Mouse (Mus musculus) forebrain, embryonic 12.5 days (tissue): ENCODE measurements at regions not wholly inside any gene's neighbourhood (a gene's known extent, or its start where the extent isn't known, plus 50 kb on each side); places are given as distances from the start of the nearest gene placed in this dataset. TPM values are rescaled to one million over a fixed set of nuclear protein-coding genes. Genes with fewer than 3 reads are reported as not detected.

ENCODE experiments used
- ATAC-seq: fragments of 200-750 bp; cut with Nextera tagmentation; 2 replicates; pipeline ENCODE4 v1.8.0; 2017; ENCODE audit warnings: moderate TSS enrichment; ENCODE audit not compliant: low FRiP score
- H3K27ac ChIP-seq: fragments of 300-500 bp; sonication (generic); 2 replicates; pipeline ENCODE4 v1.5.1; 2016; ENCODE audit warnings: mild to moderate bottlenecking
- H3K27me3 ChIP-seq: fragments of 300-500 bp; sonication (generic); 2 replicates; pipeline ENCODE4 v1.6.1; 2016; ENCODE audit warnings: mild to moderate bottlenecking
- H3K36me3 ChIP-seq: fragments of 300-500 bp; sonication (generic); replicated peaks from 2 replicates; pipeline ENCODE4 v1.6.1; 2016; ENCODE audit warnings: mild to moderate bottlenecking
- H3K4me1 ChIP-seq: fragments of 300-500 bp; sonication (generic); 2 replicates; pipeline ENCODE4 v1.6.1; 2016
- H3K4me2 ChIP-seq: fragments of 300-500 bp; sonication (generic); 2 replicates; pipeline ENCODE4 v1.6.1; 2016; ENCODE audit warnings: mild to moderate bottlenecking, moderate library complexity
- H3K4me3 ChIP-seq: fragments of 300-500 bp; sonication (generic); replicated peaks from 2 replicates; pipeline ENCODE4 v1.5.1; 2016; ENCODE audit warnings: mild to moderate bottlenecking
- H3K9ac ChIP-seq: fragments of 300-500 bp; sonication (generic); 2 replicates; pipeline ENCODE4 v1.6.1; 2016; ENCODE audit warnings: mild to moderate bottlenecking
- H3K9me3 ChIP-seq: fragments of 300-500 bp; sonication (generic); 2 replicates; pipeline ENCODE4 v1.6.1; 2016
- WGBS: fragments of 180-500 bp; shearing (Covaris S2); methylation state at CpG from one replicate; pipeline ENCODE4 v1.1.7; 2016; 5-methylcytosine and 5-hydroxymethylcytosine counted together
- microRNA-seq: library from miRNA; unstranded; fragments of <30 nt; microRNA quantifications from one replicate; pipeline ENCODE4, GENCODE M21; 2017

DNA sequence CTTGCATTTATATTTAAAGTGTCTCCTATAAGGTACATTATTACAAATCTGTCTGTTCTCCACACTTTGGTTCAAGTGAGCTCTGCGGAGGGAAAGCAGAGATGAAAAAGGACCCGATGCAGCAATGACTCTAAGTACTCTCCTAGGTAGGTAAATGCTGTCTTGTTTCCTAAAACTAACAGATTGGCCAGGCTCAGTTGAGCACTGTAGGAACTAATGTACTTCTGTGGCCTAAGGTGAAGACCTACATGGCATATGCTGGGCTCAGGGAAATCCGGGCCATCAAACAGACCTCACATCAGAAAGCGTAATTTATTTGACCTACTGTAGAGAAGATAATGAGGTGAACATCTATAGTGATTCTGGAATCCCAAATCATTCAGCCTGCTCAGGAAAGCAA, 205.2 kb downstream of the S1pr1 start:
- Histone ChIP-seq H3K27me3 (no peaks in the 10 kb centered on the region), H3K4me3 (no peak overlapping the region), H3K36me3 (no peaks in the 10 kb centered on the region), H3K4me2 (no peak overlapping the region), H3K27ac (no peak overlapping the region), H3K9me3 (no peaks in the 10 kb centered on the region), H3K4me1 (no peaks in the 10 kb centered on the region), H3K9ac (no peak overlapping the region)
- 94% methylated on average over 4 of the region's 4 CpGs for WGBS
- no peak for ATAC-seq

DNA sequence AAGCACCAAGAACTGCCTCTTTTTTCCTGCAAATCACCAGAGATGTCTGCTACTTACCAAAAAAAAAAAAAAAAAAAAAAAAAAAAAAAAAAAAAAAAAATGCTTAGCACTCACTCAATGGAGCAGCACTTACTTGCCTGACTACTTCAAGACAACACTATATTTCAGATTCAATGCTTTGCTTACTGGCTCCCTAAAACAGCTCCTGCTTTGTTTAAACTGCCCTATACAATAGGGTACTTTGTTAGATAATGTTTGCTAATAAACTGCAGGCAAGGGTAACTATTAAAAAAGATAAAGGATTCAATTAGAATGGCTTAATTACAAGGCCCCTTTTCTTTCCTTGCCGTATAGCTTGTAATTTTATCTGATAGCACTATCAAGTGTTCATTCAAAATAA, 217.5 kb downstream of the S1pr1 start:
- 26% methylated on average over 1 of the region's 1 CpGs for WGBS
- Histone ChIP-seq H3K9ac (no peak overlapping the region), H3K4me3 (no peak overlapping the region), H3K4me1 (no peaks in the 10 kb centered on the region), H3K4me2 (no peak overlapping the region), H3K27me3 (no peaks in the 10 kb centered on the region), H3K36me3 (no peaks in the 10 kb centered on the region), H3K27ac (no peak overlapping the region), H3K9me3 (no peaks in the 10 kb centered on the region)
- no peak for ATAC-seq

DNA sequence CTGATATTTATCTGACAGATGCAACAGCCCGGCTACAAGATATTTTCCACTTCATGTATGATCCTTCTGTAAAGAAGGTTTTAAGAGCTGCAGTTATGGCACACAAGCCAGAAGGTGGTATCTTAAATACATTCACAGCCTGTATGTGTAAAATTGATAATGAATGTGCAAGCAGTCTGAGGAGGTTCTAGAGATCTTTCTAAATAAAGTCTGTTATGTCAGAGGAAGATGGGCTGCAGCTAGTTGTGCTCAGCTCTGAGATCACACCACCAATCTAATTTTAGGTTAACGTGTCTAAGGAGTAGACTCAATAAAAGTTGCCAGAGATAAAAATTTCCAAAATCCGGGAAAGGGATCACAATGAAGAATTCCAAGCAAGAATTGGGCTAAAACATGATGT, 218.8 kb downstream of the S1pr1 start:
- H3K4me3 ChIP-seq, result no peak overlapping the region
- no peaks in the 10 kb centered on the region for H3K4me1 ChIP-seq
- H3K9me3 ChIP-seq, result no peaks in the 10 kb centered on the region
- H3K4me2 ChIP-seq, result no peak overlapping the region
- no peaks in the 10 kb centered on the region for H3K27me3 ChIP-seq
- H3K36me3 ChIP-seq, result no peaks in the 10 kb centered on the region
- no peak overlapping the region for H3K9ac ChIP-seq
- H3K27ac ChIP-seq, result no peak overlapping the region
- ATAC-seq, result no peak
- 86% methylated on average over 3 of the region's 3 CpGs for WGBS

DNA sequence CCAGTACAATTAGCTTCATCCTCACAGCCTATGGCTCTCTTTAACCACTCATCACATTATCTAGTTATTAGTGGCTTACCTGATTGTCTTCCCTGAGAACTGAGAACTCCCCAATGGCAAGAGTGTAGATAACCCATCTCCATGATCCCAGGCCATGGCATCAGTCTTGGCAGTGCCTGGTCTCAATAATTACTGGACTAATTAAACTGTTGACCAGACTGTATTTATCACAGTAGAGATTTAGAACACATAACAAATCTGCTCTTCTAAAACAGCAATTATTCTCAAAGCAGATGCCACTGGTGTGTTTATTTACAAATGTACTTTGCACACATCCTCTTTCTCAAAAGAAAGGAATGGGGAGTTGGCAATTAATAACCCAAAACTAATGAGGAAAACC, 219.2 kb downstream of the S1pr1 start:
- no peak overlapping the region for H3K9ac ChIP-seq
- H3K36me3 ChIP-seq, result no peaks in the 10 kb centered on the region
- no peaks in the 10 kb centered on the region for H3K4me1 ChIP-seq
- H3K4me2 ChIP-seq, result no peak overlapping the region
- no peak overlapping the region for H3K27ac ChIP-seq
- H3K9me3 ChIP-seq, result no peaks in the 10 kb centered on the region
- no peaks in the 10 kb centered on the region for H3K27me3 ChIP-seq
- no peak for ATAC-seq
- no peak overlapping the region for H3K4me3 ChIP-seq

DNA sequence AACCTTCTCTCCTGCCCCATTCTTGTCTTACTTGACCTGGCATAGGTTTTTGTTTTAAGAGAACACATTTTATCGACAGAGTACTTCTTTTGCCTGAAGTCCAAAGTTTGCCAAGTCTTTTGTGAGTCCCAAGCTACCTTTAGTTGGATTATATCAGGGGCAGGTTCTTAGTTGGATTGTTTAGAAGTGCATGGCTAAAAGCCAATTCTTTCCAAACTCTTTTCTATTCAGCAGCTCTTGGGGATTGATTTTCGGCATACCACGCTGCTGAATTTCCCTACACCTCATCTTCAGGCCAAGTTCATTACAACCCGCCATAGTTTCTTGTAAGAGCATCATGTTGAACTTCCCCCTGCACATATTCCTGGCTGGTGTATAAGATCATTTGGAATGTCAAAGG, 245.9 kb downstream of the S1pr1 start:
- H3K9me3 ChIP-seq, result no peaks in the 10 kb centered on the region
- 84% methylated on average over 4 of the region's 4 CpGs for WGBS
- H3K27ac ChIP-seq, result no peak overlapping the region

DNA sequence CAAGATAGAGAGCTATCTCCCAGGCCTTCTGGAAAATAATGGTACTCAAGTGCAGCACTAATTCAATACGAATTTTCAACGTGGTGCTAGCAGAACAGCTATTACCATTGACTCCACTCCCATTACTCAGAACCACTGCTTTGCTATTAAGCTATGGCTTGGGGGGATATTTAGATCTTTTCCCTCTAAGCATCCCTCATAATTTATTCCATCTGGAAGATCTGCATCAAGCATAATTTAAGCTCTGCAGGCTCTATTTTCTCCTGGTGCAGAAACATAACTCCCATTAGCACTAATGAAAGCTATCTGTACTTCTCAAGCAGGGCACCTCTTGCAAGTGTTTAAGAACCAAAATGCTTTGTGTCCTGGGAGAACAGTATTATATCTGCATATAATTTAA, 247.0 kb downstream of the S1pr1 start:
- Histone ChIP-seq H3K4me3 (no peak overlapping the region), H3K9ac (no peak overlapping the region), H3K9me3 (no peaks in the 10 kb centered on the region), H3K27ac (no peak overlapping the region), H3K36me3 (no peaks in the 10 kb centered on the region), H3K27me3 (no peaks in the 10 kb centered on the region), H3K4me1 (no peaks in the 10 kb centered on the region), H3K4me2 (no peak overlapping the region)
- ATAC-seq, result no peak
- WGBS, result 64% methylated on average over 2 of the region's 2 CpGs

More for the DNA sequence above, 245.9 kb downstream of the S1pr1 start:
- Histone ChIP-seq H3K27me3 (no peaks in the 10 kb centered on the region), H3K4me2 (no peak overlapping the region), H3K9ac (no peak overlapping the region), H3K4me3 (no peak overlapping the region), H3K4me1 (no peaks in the 10 kb centered on the region), H3K36me3 (no peaks in the 10 kb centered on the region)
- ATAC-seq, result no peak

DNA sequence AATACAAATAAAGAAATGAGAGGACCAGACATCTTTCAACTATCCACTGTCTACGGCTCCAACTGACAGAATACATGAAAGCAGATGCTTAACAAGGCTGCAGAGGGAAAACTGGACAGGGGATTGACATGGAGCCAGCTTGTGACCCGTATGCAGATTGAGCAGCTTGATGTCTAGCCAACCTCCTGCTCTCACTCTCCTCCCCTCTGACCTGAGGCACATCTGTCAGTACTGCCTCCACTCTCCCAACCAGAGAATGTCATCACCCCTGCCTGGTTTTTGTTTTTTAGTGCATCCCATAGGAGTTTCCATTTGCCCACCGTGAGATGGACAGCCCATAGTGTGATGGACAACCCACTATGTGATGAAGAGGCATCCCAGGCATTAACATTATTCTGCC, 252.2 kb downstream of the S1pr1 start:
- ATAC-seq, result 0 out of 2 replicates have a peak, but pooled peaks have one; percentile 23
- H3K27ac ChIP-seq, result no peak overlapping the region
- H3K9me3 ChIP-seq, result no peaks in the 10 kb centered on the region
- no peaks in the 10 kb centered on the region for H3K36me3 ChIP-seq
- H3K4me2 ChIP-seq, result no peak overlapping the region
- whole genome bisulfite sequencing, result 76% methylated on average over 3 of the region's 3 CpGs
- H3K4me1 ChIP-seq, result no peaks in the 10 kb centered on the region
- H3K27me3 ChIP-seq, result no peaks in the 10 kb centered on the region
- H3K4me3 ChIP-seq, result no peak overlapping the region
- H3K9ac ChIP-seq, result no peak overlapping the region

Small RNA genes lying in the stretch of these regions (microRNA-seq; reads per million reads assigned to microRNA genes)
- gene Gm25347, result not detected
